In genomic region chr17:69396147-69397033, GRCm38 (mm10) we compare ENCODE assay signal across 9 mouse cellular contexts. TPM values are rescaled to one million over a fixed set of nuclear protein-coding genes. Genes with fewer than 3 reads are reported as not detected.
DNase-seq lines count a peak whose midpoint lies in the region; ATAC-seq and TF ChIP-seq lines count a peak whose summit lies in the region.
"Had no signal": no experiment of that assay in that cellular context is flagged by ENCODE, and none has a peak within 500 bp of the region (broad histone marks: within the 10 kb centered on the region; RNA-seq: fewer than 3 reads in every experiment).

No protein-coding gene starts in this region.

- intact Hi-C loops in gastrocnemius, postnatal 14 days (cut with DNase I; ENCODE audit: low total_unique reads) = no loop called here

- peak overlapping the region; percentile 59 for H3K27ac ChIP-seq in kidney, adult 2 months (ENCODE audit: insufficient read depth, low read depth, low read length)
- H3K27ac ChIP-seq: stomach, embryonic 15.5 days had no signal

- ATAC-seq in G1E (ENCODE audit: extremely low read depth, insufficient number of reproducible peaks, low FRiP score, poor library complexity, severe bottlenecking) = no peak

- DNase-seq in adrenal gland, adult 2 months = peak; percentile 33
- no peak for DNase-seq in adrenal gland, adult 18-20 months (ENCODE audit: low spot score in 2 of 2)
- DNase-seq in G1E (ENCODE audit: low spot score) = no peak
- DNase-seq in gastrocnemius, postnatal 14 days = peak; percentile 17
- peak; percentile 54 for DNase-seq in kidney, adult 2 months
- DNase-seq in lung, postnatal 36 days = peak; percentile 82
- peak; percentile 33 to 43 for DNase-seq in thymus, postnatal 36 days
- no peak for DNase-seq in left cerebral cortex, adult 18-20 months (ENCODE audit: low spot score in 2 of 2)

- 30% methylated on average over 16 of the region's 16 CpGs for WGBS in kidney, adult 2 months

- H3K9me3 ChIP-seq in G1E (replicated peaks) = no peaks in the 10 kb centered on the region
- H3K9me3 ChIP-seq: stomach, embryonic 15.5 days had no signal

- H3K36me3 ChIP-seq in G1E (replicated peaks) = peaks cover 7% of the 10 kb centered on the region
- H3K36me3 ChIP-seq in kidney, adult 2 months (ENCODE audit: control insufficient read depth, insufficient read depth, low read length) = no peaks in the 10 kb centered on the region
- H3K36me3 ChIP-seq: stomach, embryonic 15.5 days had no signal

- TF ChIP-seq POLR2A in kidney, adult 2 months (IDR thresholded peaks at IDR 0.05; ENCODE audit: low read depth, low read length) = no peak

- H3K27me3 ChIP-seq in G1E (ENCODE audit: insufficient read depth, low read length) = no peaks in the 10 kb centered on the region; the same call in 1 of the 2 replicates
- H3K27me3 ChIP-seq in kidney, adult 2 months (replicated peaks; ENCODE audit: control insufficient read depth, insufficient read depth, low read length) = no peaks in the 10 kb centered on the region
- H3K27me3 ChIP-seq: stomach, embryonic 15.5 days had no signal

- peaks cover 28% of the 10 kb centered on the region for H3K4me1 ChIP-seq in G1E (ENCODE audit: insufficient read depth, low read depth, low read length)
- no peaks in the 10 kb centered on the region for H3K4me1 ChIP-seq in kidney, adult 2 months (ENCODE audit: control insufficient read depth, insufficient read depth, low read length)
- H3K4me1 ChIP-seq: stomach, embryonic 15.5 days had no signal

- H3K4me3 ChIP-seq in G1E (ENCODE audit: low read depth, low read length) = peak overlapping the region; percentile 52; the same call in 1 of the 2 replicates
- peak overlapping the region; percentile 27; the same call in 1 of the 2 replicates for H3K4me3 ChIP-seq in kidney, adult 2 months (ENCODE audit: insufficient read depth, low read depth, low read length)
- H3K4me3 ChIP-seq: stomach, embryonic 15.5 days had no signal

- no peak for TF ChIP-seq CTCF in G1E (IDR thresholded peaks at IDR 0.05; ENCODE audit: low read depth, low read length)
- 0 out of 2 replicates have a peak, but pooled peaks have one; percentile 16 for TF ChIP-seq CTCF in kidney, adult 2 months (conservative IDR thresholded peaks at IDR 0.05; ENCODE audit: insufficient read depth, insufficient read length, low read depth, low read length)

RNA-seq across cellular contexts. Expression of gene Zbtb14, which starts 13.5 kb away (rescaled TPM):
- total RNA-seq in adrenal gland, adult 2 months (2021) = 10 to 100 TPM; 14.1 to 16.9 TPM
- polyA plus RNA-seq in adrenal gland, adult 2 months (2012; rRNA removed) = 1.8 and 2.4 TPM in 2 replicates
- total RNA-seq in adrenal gland, adult 18-20 months (2021) = 10 to 100 TPM; 11.1 to 14.5 TPM
- total RNA-seq in G1E (2014; fragmentation: Nextera tagmentation) (27.4 TPM in 2 replicates), G1E (2017) (24.5 and 29.4 TPM in 2 replicates)
- polyA plus RNA-seq in G1E (2012) = 2.4 and 3.7 TPM in 2 replicates
- total RNA-seq in gastrocnemius, postnatal 14 days (2021) = 1 to 10 TPM; 6.2 to 7.6 TPM
- polyA plus RNA-seq in kidney, adult 2 months (2012; rRNA removed) = 4.8 and 5.2 TPM in 2 replicates
- 10 to 100 TPM; 23.1 to 24.9 TPM for total RNA-seq in left cerebral cortex, adult 18-20 months (2021)

RNA-seq across cellular contexts. Expression of gene Akain1, which starts 42.7 kb away (rescaled TPM):
- total RNA-seq in adrenal gland, adult 2 months (2021) = not detected
- polyA plus RNA-seq in adrenal gland, adult 2 months (2012; rRNA removed) = 0.08 TPM in 1 of 2 replicates, not detected in the other
- not detected for total RNA-seq in adrenal gland, adult 18-20 months (2021)
- not detected in 2 replicates for total RNA-seq in G1E (2014; fragmentation: Nextera tagmentation)
- total RNA-seq in G1E (2017) = 0.12 and 0.16 TPM in 2 replicates
- not detected in 2 replicates for polyA plus RNA-seq in G1E (2012)
- not detected for total RNA-seq in gastrocnemius, postnatal 14 days (2021)
- polyA plus RNA-seq in kidney, adult 2 months (2012; rRNA removed) = not detected in 2 replicates
- 1 to 10 TPM; 5.9 to 6.8 TPM for total RNA-seq in left cerebral cortex, adult 18-20 months (2021)
- polyA plus RNA-seq: stomach, embryonic 15.5 days had no signal

Comparison
In these comparisons a context has a peak if more than half of its experiments do, and no peak if none do; other contexts are left out.
1. DNase-seq: peak in adrenal gland, adult 2 months (single experiment), gastrocnemius, postnatal 14 days (single experiment), kidney, adult 2 months (single experiment), lung, postnatal 36 days (single experiment) and thymus, postnatal 36 days (2 of 2); none in adrenal gland, adult 18-20 months (0 of 2), G1E (single experiment) and left cerebral cortex, adult 18-20 months (0 of 2).
2. RNA of gene Akain1, which starts 42.7 kb away (total RNA-seq): 5.9 to 6.8 TPM in left cerebral cortex, adult 18-20 months; 0.12 to 0.16 TPM in G1E, not detected in adrenal gland, adult 2 months, not detected in gastrocnemius, postnatal 14 days and not detected in adrenal gland, adult 18-20 months; every median in the first group is over 4 times any median in the second.